Mouse (Mus musculus): ENCODE data around the gene Celf5.

The Celf5 gene

GRCm38 (mm10) chr10:81482533-81482889, at the start of gene Celf5:
Celf5 (minus strand) TSS chr10:81482709.
- no peak for DNase-seq (ENCODE audit: low read depth)

GRCm38 (mm10) chr10:81526779-81527178, 44.3 kb upstream of the Celf5 start:
- peak; percentile 74 for DNase-seq (ENCODE audit: low read depth)

- DNase-seq (ENCODE audit: low read depth): peak; percentile 67
These were observed 42.6 kb upstream of the Celf5 start for GRCm38 (mm10) chr10:81525017-81525694.

- DNase-seq (ENCODE audit: low read depth): peak; percentile 41
These were observed 41.6 kb upstream of the Celf5 start, which contains the start of gene Gna15 for GRCm38 (mm10) chr10:81524051-81524605. Gna15 (minus strand) TSS chr10:81524225.

- DNase-seq (ENCODE audit: low read depth): no peak
These were observed 41.1 kb upstream of the Celf5 start for GRCm38 (mm10) chr10:81523570-81523969.

- no peak for DNase-seq (ENCODE audit: low read depth)
These were observed 40.6 kb upstream of the Celf5 start for GRCm38 (mm10) chr10:81523142-81523541.

- DNase-seq (ENCODE audit: low read depth): no peak
These were observed 37.5 kb upstream of the Celf5 start for GRCm38 (mm10) chr10:81519978-81520365.

- no peak for DNase-seq (ENCODE audit: low read depth)
These were observed 36.9 kb upstream of the Celf5 start for GRCm38 (mm10) chr10:81519227-81519977.

GRCm38 (mm10) chr10:81518546-81518945, 36.0 kb upstream of the Celf5 start:
- no peak for DNase-seq (ENCODE audit: low read depth)

- no peak for DNase-seq (ENCODE audit: low read depth)
These were observed 34.7 kb upstream of the Celf5 start for GRCm38 (mm10) chr10:81517227-81517626.

GRCm38 (mm10) chr10:81513798-81514197, 31.3 kb upstream of the Celf5 start:
- no peak for DNase-seq (ENCODE audit: low read depth)

GRCm38 (mm10) chr10:81510246-81510810, 27.8 kb upstream of the Celf5 start:
- no peak for DNase-seq (ENCODE audit: low read depth)

- no peak for DNase-seq (ENCODE audit: low read depth)
These were observed 25.4 kb upstream of the Celf5 start for GRCm38 (mm10) chr10:81507691-81508489.

GRCm38 (mm10) chr10:81507095-81507494, 24.6 kb upstream of the Celf5 start:
- no peak for DNase-seq (ENCODE audit: low read depth)

GRCm38 (mm10) chr10:81505016-81505664, 22.6 kb upstream of the Celf5 start:
- DNase-seq (ENCODE audit: low read depth): no peak

- DNase-seq (ENCODE audit: low read depth): no peak
These were observed 20.1 kb upstream of the Celf5 start for GRCm38 (mm10) chr10:81502658-81503057.

- no peak for DNase-seq (ENCODE audit: low read depth)
These were observed 19.4 kb upstream of the Celf5 start for GRCm38 (mm10) chr10:81501863-81502262.

GRCm38 (mm10) chr10:81500032-81500431, 17.5 kb upstream of the Celf5 start, which contains the start of gene S1pr4:
S1pr4 (minus strand) TSS chr10:81500132.
- DNase-seq (ENCODE audit: low read depth): no peak

- no peak for DNase-seq (ENCODE audit: low read depth)
These were observed 16.9 kb upstream of the Celf5 start for GRCm38 (mm10) chr10:81499250-81499901.

- no peak for DNase-seq (ENCODE audit: low read depth)
These were observed 16.1 kb upstream of the Celf5 start for GRCm38 (mm10) chr10:81498316-81499249.
